Mouse (Mus musculus) forebrain, embryonic 15.5 days (tissue): ENCODE data around the gene Agtr1a. TPM values are rescaled to one million over a fixed set of nuclear protein-coding genes. Genes with fewer than 3 reads are reported as not detected.

ENCODE experiments used
- polyA plus RNA-seq: library from polyadenylated mRNA; unstranded; fragments of >200 nt; fragmentation: Nextera tagmentation; extraction: Ambion mirVana; gene quantifications from 2 replicates; pipeline ENCODE4 v1.2.1, GENCODE M21; 2015

Agtr1a gene
- polyA plus RNA-seq, 1 experiment from 2014 or later, result 0.69 TPM

Other genes with a start within 250 kb of the Agtr1a start
- gene Mboat1, start 200.0 kb upstream of the Agtr1a start, polyA plus RNA-seq, result 2.2 and 2.9 TPM in 2 replicates
- 233 and 246 TPM in 2 replicates for gene Uqcrfs1, start 208.9 kb downstream of the Agtr1a start, polyA plus RNA-seq